Mouse (Mus musculus): ENCODE data around the gene Hacd4.

Hacd4 gene

GRCm38 (mm10) chr4:88438326-88438989 lies at the start of gene Hacd4:
TSS of gene Hacd4 (minus strand) at chr4:88438928.
- DNase-seq (ENCODE audit: extremely low spot score, low read depth, low spot score): no peak

GRCm38 (mm10) chr4:88488107-88488506 lies 49.4 kb upstream of the Hacd4 start:
- DNase-seq (ENCODE audit: extremely low spot score, low read depth, low spot score): no peak

GRCm38 (mm10) chr4:88480130-88480529 lies 41.4 kb upstream of the Hacd4 start:
- DNase-seq (ENCODE audit: extremely low spot score, low read depth, low spot score): no peak

- DNase-seq (ENCODE audit: extremely low spot score, low read depth, low spot score): no peak
These were observed 40.1 kb upstream of the Hacd4 start for GRCm38 (mm10) chr4:88478809-88479186.

- DNase-seq (ENCODE audit: extremely low spot score, low read depth, low spot score): no peak
These were observed 39.6 kb upstream of the Hacd4 start for GRCm38 (mm10) chr4:88478177-88478808.

- no peak for DNase-seq (ENCODE audit: extremely low spot score, low read depth, low spot score)
These were observed 37.9 kb upstream of the Hacd4 start for GRCm38 (mm10) chr4:88476511-88477210.

- no peak for DNase-seq (ENCODE audit: extremely low spot score, low read depth, low spot score)
These were observed 37.4 kb upstream of the Hacd4 start for GRCm38 (mm10) chr4:88476084-88476483.

GRCm38 (mm10) chr4:88471528-88471927 lies 32.8 kb upstream of the Hacd4 start:
- no peak for DNase-seq (ENCODE audit: extremely low spot score, low read depth, low spot score)

- DNase-seq (ENCODE audit: extremely low spot score, low read depth, low spot score): no peak
These were observed 25.8 kb upstream of the Hacd4 start for GRCm38 (mm10) chr4:88464574-88464973.

GRCm38 (mm10) chr4:88462981-88463646 lies 24.4 kb upstream of the Hacd4 start:
- DNase-seq (ENCODE audit: extremely low spot score, low read depth, low spot score): no peak

- DNase-seq (ENCODE audit: extremely low spot score, low read depth, low spot score): no peak
These were observed 23.8 kb upstream of the Hacd4 start for GRCm38 (mm10) chr4:88462501-88462900.

GRCm38 (mm10) chr4:88461315-88461714 lies 22.6 kb upstream of the Hacd4 start:
- no peak for DNase-seq (ENCODE audit: extremely low spot score, low read depth, low spot score)

GRCm38 (mm10) chr4:88458673-88459072 lies 19.9 kb upstream of the Hacd4 start:
- no peak for DNase-seq (ENCODE audit: extremely low spot score, low read depth, low spot score)

GRCm38 (mm10) chr4:88458093-88458492 lies 19.4 kb upstream of the Hacd4 start:
- DNase-seq (ENCODE audit: extremely low spot score, low read depth, low spot score): no peak

GRCm38 (mm10) chr4:88450087-88450765 lies 11.5 kb upstream of the Hacd4 start:
- DNase-seq (ENCODE audit: extremely low spot score, low read depth, low spot score): no peak

GRCm38 (mm10) chr4:88448976-88449375 lies 10.2 kb upstream of the Hacd4 start:
- DNase-seq (ENCODE audit: extremely low spot score, low read depth, low spot score): no peak

- no peak for DNase-seq (ENCODE audit: extremely low spot score, low read depth, low spot score)
These were observed 2.1 kb upstream of the Hacd4 start for GRCm38 (mm10) chr4:88440814-88441213.

GRCm38 (mm10) chr4:88439669-88440123 lies 968 bp upstream of the Hacd4 start:
- DNase-seq (ENCODE audit: extremely low spot score, low read depth, low spot score): no peak

GRCm38 (mm10) chr4:88438990-88439329 lies 232 bp upstream of the Hacd4 start:
- DNase-seq (ENCODE audit: extremely low spot score, low read depth, low spot score): no peak

GRCm38 (mm10) chr4:88437917-88438316 lies 811 bp downstream of the Hacd4 start:
- DNase-seq (ENCODE audit: extremely low spot score, low read depth, low spot score): no peak

- no peak for DNase-seq (ENCODE audit: extremely low spot score, low read depth, low spot score)
These were observed 1.6 kb downstream of the Hacd4 start for GRCm38 (mm10) chr4:88437166-88437565.

Measured in hindlimb bud, embryonic 11.5 days (tissue).